35 mouse cellular contexts compared by ENCODE assay signal in the genomic region with DNA sequence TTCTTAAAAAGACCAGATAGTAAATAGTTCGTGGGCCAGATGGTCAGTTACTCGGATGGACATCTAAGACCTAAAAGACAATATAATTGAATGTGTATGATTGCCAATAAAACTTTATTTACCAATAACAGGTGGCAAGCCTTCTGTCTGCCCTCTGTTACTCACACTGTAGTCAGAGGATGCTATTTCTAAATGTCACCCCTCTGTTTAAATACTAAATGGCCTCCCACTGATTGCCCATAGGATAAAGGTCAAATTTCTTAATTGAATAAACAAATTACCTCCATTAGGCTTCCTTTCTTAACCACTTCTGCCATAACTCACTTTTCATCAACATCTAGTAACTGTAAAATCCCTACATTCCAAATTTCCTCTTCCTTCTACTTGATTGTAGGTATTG. TPM values are rescaled to one million over a fixed set of nuclear protein-coding genes. Genes with fewer than 3 reads are reported as not detected.
"Had no signal": no experiment of that assay in that cellular context is flagged by ENCODE, and none has a peak within 500 bp of the region (broad histone marks: within the 10 kb centered on the region; RNA-seq: fewer than 3 reads in every experiment).

No protein-coding gene starts in this region.

- H3K27me3 ChIP-seq: heart, embryonic 13.5 days; heart, embryonic 15.5 days; hindbrain, embryonic 12.5 days; hindbrain, embryonic 13.5 days; hindbrain, embryonic 15.5 days; intestine, embryonic 15.5 days; kidney, embryonic 15.5 days had no signal

- H3K9me3 ChIP-seq: heart, embryonic 10.5 days; heart, embryonic 12.5 days; heart, embryonic 13.5 days; heart, embryonic 15.5 days; hindbrain, embryonic 10.5 days; hindbrain, embryonic 12.5 days; hindbrain, embryonic 13.5 days; hindbrain, embryonic 15.5 days; intestine, embryonic 15.5 days; kidney, embryonic 15.5 days had no signal

- H3K27ac ChIP-seq: heart, embryonic 10.5 days; heart, embryonic 13.5 days; heart, embryonic 15.5 days; hindbrain, embryonic 10.5 days; hindbrain, embryonic 12.5 days; hindbrain, embryonic 13.5 days; hindbrain, embryonic 14.5 days; hindbrain, embryonic 15.5 days; hindbrain, postnatal 0 days; intestine, embryonic 15.5 days; kidney, embryonic 15.5 days; kidney, postnatal 0 days; layer of hippocampus, adult 2 months had no signal

- H3K4me3 ChIP-seq: heart, embryonic 10.5 days; heart, embryonic 12.5 days; heart, embryonic 13.5 days; heart, embryonic 15.5 days; hindbrain, embryonic 10.5 days; hindbrain, embryonic 12.5 days; hindbrain, embryonic 13.5 days; hindbrain, embryonic 15.5 days; intestine, embryonic 15.5 days; kidney, embryonic 15.5 days; layer of hippocampus, adult 2 months had no signal

- H3K36me3 ChIP-seq: heart, embryonic 10.5 days; heart, embryonic 12.5 days; heart, embryonic 13.5 days; heart, embryonic 15.5 days; hindbrain, embryonic 10.5 days; hindbrain, embryonic 12.5 days; hindbrain, embryonic 13.5 days; hindbrain, embryonic 15.5 days; intestine, embryonic 15.5 days; kidney, embryonic 15.5 days had no signal

- H3K4me2 ChIP-seq: heart, embryonic 11.5 days; heart, embryonic 12.5 days; heart, embryonic 13.5 days; heart, embryonic 15.5 days; hindbrain, embryonic 12.5 days; hindbrain, embryonic 13.5 days; hindbrain, embryonic 14.5 days; hindbrain, embryonic 15.5 days; intestine, embryonic 15.5 days; kidney, embryonic 15.5 days had no signal

- DNase-seq: heart, postnatal 10 days; heart, postnatal 14 days; heart, postnatal 36 days; heart, postnatal 4 days; kidney, adult 11 months; kidney, adult 18-20 months; kidney, adult 2 months; kidney, adult 8-10 months; kidney, adult 9 months; kidney, postnatal 10 days; kidney, postnatal 14 days; kidney, postnatal 25 days; kidney, postnatal 36 days; kidney, postnatal 4 days; layer of hippocampus, adult 9-11 months; layer of hippocampus, postnatal 36 days had no signal

- H3K9ac ChIP-seq: heart, embryonic 12.5 days; heart, embryonic 13.5 days; heart, embryonic 15.5 days; hindbrain, embryonic 12.5 days; hindbrain, embryonic 13.5 days; hindbrain, embryonic 14.5 days; hindbrain, embryonic 15.5 days; intestine, embryonic 15.5 days; kidney, embryonic 15.5 days had no signal

- ATAC-seq: hindbrain, embryonic 16.5 days; hindbrain, postnatal 0 days; inflammation-experienced regulatory T-cells, adult 6 months; intestine, embryonic 15.5 days; intestine, embryonic 16.5 days; intestine, postnatal 0 days had no signal

- H3K4me1 ChIP-seq: heart, embryonic 10.5 days; heart, embryonic 13.5 days; hindbrain, embryonic 10.5 days; hindbrain, embryonic 12.5 days; hindbrain, embryonic 13.5 days; hindbrain, embryonic 15.5 days; intestine, embryonic 15.5 days; kidney, embryonic 15.5 days had no signal

RNA-seq across cellular contexts. Expression of a gene that starts 10.3 kb away (rescaled TPM):
- polyA plus RNA-seq: inflammation-experienced regulatory T-cells, adult 6 months had no signal
